Mouse (Mus musculus): ENCODE measurements around the gene Retreg3.

DNA sequence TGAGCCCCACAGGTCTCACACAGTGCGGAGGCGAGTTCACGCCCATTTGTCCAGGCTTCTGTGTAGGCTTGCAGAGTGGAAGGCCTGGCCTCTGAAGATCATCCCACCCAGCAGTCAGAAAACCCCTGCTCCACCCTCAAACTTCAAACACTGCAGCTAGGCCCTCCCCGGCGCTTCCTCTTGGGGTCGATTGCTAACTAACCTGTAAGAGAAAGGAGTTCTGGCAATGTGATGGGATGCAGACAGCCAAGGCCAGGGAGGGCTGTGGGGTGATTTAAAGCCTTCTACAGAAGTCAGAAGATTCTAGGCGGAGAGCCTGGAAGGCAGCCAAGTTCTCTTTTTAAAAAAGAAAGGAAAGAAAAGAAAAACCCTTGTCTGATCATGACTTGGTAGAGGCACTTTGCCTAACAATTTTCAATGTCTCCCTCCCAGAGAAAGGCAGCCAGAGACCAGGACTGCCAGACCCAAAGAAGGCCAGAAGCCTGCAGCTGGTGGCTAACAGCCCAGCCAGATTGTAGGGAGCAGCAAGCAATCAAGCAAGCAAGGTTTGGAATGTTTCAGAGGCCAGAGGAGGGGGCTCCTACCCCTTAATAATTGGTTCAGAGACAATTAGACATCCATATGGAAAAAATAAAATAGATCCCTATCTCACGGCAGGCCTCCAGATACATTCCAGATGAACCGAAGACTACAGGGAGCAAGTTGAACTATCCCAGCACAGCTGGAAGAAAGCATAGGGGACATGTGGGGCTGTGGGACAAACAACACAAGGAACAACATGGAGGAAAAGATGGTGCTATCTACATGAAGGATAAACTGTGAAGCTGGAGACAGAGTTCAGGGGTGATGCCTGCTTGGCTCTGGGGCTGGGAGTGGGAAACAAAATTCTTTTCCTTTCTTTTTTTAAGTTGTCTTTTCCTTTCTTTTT is 29.7 kb upstream of the Retreg3 start:
- TF ChIP-seq CTCF (IDR thresholded peaks at IDR 0.05; ENCODE audit: borderline replicate concordance, control insufficient read depth, extremely low read depth, insufficient read depth, low read length, poor library complexity) (no peak), POLR2A (IDR thresholded peaks at IDR 0.05; ENCODE audit: control insufficient read depth, extremely low read depth, insufficient read depth, low read length, poor library complexity) (no peak)
